Mouse (Mus musculus): ENCODE data around the gene Lpp.

- TF ChIP-seq USF1 (IDR thresholded peaks at IDR 0.05; ENCODE audit: low read depth, low read length), result no peak
- TF ChIP-seq POLR2AphosphoS2 (IDR thresholded peaks at IDR 0.05; ENCODE audit: low read depth, low read length), result no peak
- no peak for TF ChIP-seq CTCF (conservative IDR thresholded peaks at IDR 0.05 in 1 of 2, IDR thresholded peaks at IDR 0.05 in 1 of 2; ENCODE audit: low read depth in 2 of 2, low read length in 2 of 2)
- TF ChIP-seq POLR2A (IDR thresholded peaks at IDR 0.05; ENCODE audit: low read depth, low read length), result no peak
- TF ChIP-seq EP300 (IDR thresholded peaks at IDR 0.05; ENCODE audit: low read length), result no peak
- TF ChIP-seq MXI1 (IDR thresholded peaks at IDR 0.05; ENCODE audit: low read depth, low read length), result no peak
- TF ChIP-seq ZC3H11A (IDR thresholded peaks at IDR 0.05; ENCODE audit: low read depth, low read length), result no peak
- no peak for TF ChIP-seq JUND (conservative IDR thresholded peaks at IDR 0.05; ENCODE audit: low read depth, low read length)
- no peak for TF ChIP-seq MYC (IDR thresholded peaks at IDR 0.05; ENCODE audit: low read depth, low read length)
- no peak for TF ChIP-seq ETS1 (conservative IDR thresholded peaks at IDR 0.05; ENCODE audit: low read depth, low read length)
- no peak for TF ChIP-seq CHD2 (IDR thresholded peaks at IDR 0.05; ENCODE audit: low read length)
- no peak for TF ChIP-seq MAX (IDR thresholded peaks at IDR 0.05; ENCODE audit: low read length)
- no peak for TF ChIP-seq RAD21 (IDR thresholded peaks at IDR 0.05; ENCODE audit: low read depth, low read length)
These were observed 71.1 kb downstream of the Lpp start for GRCm38 (mm10) chr16:24464436-24464835.

Data from CH12.LX (cell line).